ENCODE assay signal across 9 mouse cellular contexts in genomic region chr17:53570932-53571331, GRCm38 (mm10). TPM values are rescaled to one million over a fixed set of nuclear protein-coding genes. Genes with fewer than 3 reads are reported as not detected.
"Had no signal": no experiment of that assay in that cellular context is flagged by ENCODE, and none has a peak within 500 bp of the region (broad histone marks: within the 10 kb centered on the region; RNA-seq: fewer than 3 reads in every experiment).

No protein-coding gene starts in this region.

RNA-seq across cellular contexts. Expression of gene Pp2d1, which starts 31.7 kb away (rescaled TPM):
- total RNA-seq: layer of hippocampus, adult 8-10 months; layer of hippocampus, postnatal 14 days; left cerebral cortex, adult 18-20 months; left cerebral cortex, postnatal 10 days; left cerebral cortex, postnatal 4 days; megakaryocyte, adult 5-6 weeks; neutrophil, adult 5-6 weeks had no signal
- polyA plus RNA-seq: large intestine, adult 2 months; urinary bladder, adult 2 months had no signal
